Mouse (Mus musculus): ENCODE measurements around the gene Cers5. TPM values are rescaled to one million over a fixed set of nuclear protein-coding genes. Genes with fewer than 3 reads are reported as not detected.
A peak's percentile ranks its signal among the peaks of the same experiment; 100 is the strongest.
"Not testable (repeated sequence)": the region's sequence is repeated elsewhere in the genome, so short reads cannot be mapped to it uniquely, and the experiment has no call there.

Gene Cers5
- 64.7 and 67.1 TPM in 2 replicates for polyA plus RNA-seq (2016; fragmentation: Nextera tagmentation; extraction: Ambion mirVana)

- H3K4me1 ChIP-seq, result peaks cover 25% of the 10 kb centered on the region
- H3K4me3 ChIP-seq (replicated peaks), result peak within 1 kb of the TSS; percentile 64
- H3K36me3 ChIP-seq (replicated peaks); H3K9me3 ChIP-seq; ATAC-seq (ENCODE audit: low FRiP score); H3K27me3 ChIP-seq: not testable (repeated sequence)
- peak within 1 kb of the TSS; percentile 94 for H3K27ac ChIP-seq
- peak within 1 kb of the TSS; percentile 84 for H3K9ac ChIP-seq
- peak within 1 kb of the TSS; percentile 74 for H3K4me2 ChIP-seq
Observed at GRCm38 (mm10) chr15:99772881-99772924, at the start of gene Cers5. TSS of gene Cers5 (minus strand) at chr15:99772885.

- Histone ChIP-seq H3K4me1 (peaks cover 40% of the 10 kb centered on the region), H3K9me3 (no peaks in the 10 kb centered on the region)
- ATAC-seq (ENCODE audit: low FRiP score), result no peak
Observed at GRCm38 (mm10) chr15:99819621-99820279, 47.1 kb upstream of the Cers5 start.

GRCm38 (mm10) chr15:99819109-99819440 lies 46.4 kb upstream of the Cers5 start:
- Histone ChIP-seq H3K9ac (peak overlapping the region; percentile 47), H3K27ac (peak overlapping the region; percentile 95), H3K27me3 (no peaks in the 10 kb centered on the region), H3K9me3 (no peaks in the 10 kb centered on the region), H3K4me3 (replicated peaks) (peak overlapping the region; percentile 21), H3K4me2 (peak overlapping the region; percentile 35), H3K36me3 (replicated peaks) (peaks cover 5% of the 10 kb centered on the region; the same call in 1 of the 2 replicates), H3K4me1 (peaks cover 40% of the 10 kb centered on the region)
- 30% methylated on average over 6 of the region's 6 CpGs for WGBS
- ATAC-seq (ENCODE audit: low FRiP score), result no peak; the same call in 1 of the 2 replicates

More at GRCm38 (mm10) chr15:99819621-99820279, 47.1 kb upstream of the Cers5 start:
- WGBS, result 65% methylated on average over 14 of the region's 14 CpGs
- H3K27ac ChIP-seq, result peak overlapping the region; percentile 95
- peaks cover 5% of the 10 kb centered on the region; the same call in 1 of the 2 replicates for H3K36me3 ChIP-seq (replicated peaks)
- H3K4me3 ChIP-seq (replicated peaks), result peak overlapping the region; percentile 21
- H3K4me2 ChIP-seq, result peak overlapping the region; percentile 35
- H3K27me3 ChIP-seq, result no peaks in the 10 kb centered on the region
- H3K9ac ChIP-seq, result peak overlapping the region; percentile 47

- Histone ChIP-seq H3K9ac (peak overlapping the region; percentile 34; the same call in 1 of the 2 replicates), H3K4me2 (peak overlapping the region; percentile 35), H3K27ac (peak overlapping the region; percentile 95), H3K27me3 (no peaks in the 10 kb centered on the region), H3K4me3 (replicated peaks) (peak overlapping the region; percentile 21), H3K9me3 (no peaks in the 10 kb centered on the region), H3K4me1 (peaks cover 40% of the 10 kb centered on the region), H3K36me3 (replicated peaks) (peaks cover 5% of the 10 kb centered on the region; the same call in 1 of the 2 replicates)
- peak; percentile 75 for ATAC-seq (ENCODE audit: low FRiP score)
- 8% methylated on average over 13 of the region's 13 CpGs for WGBS
Observed at GRCm38 (mm10) chr15:99818321-99819108, 45.8 kb upstream of the Cers5 start.

- Histone ChIP-seq H3K27ac (peak overlapping the region; percentile 95), H3K9ac (0 out of 2 replicates have a peak overlapping the region, but pooled peaks have one; percentile 8), H3K4me2 (peak overlapping the region; percentile 21; the same call in 1 of the 2 replicates), H3K36me3 (replicated peaks) (peaks cover 5% of the 10 kb centered on the region; the same call in 1 of the 2 replicates), H3K27me3 (no peaks in the 10 kb centered on the region), H3K4me3 (replicated peaks) (no peak overlapping the region), H3K9me3 (no peaks in the 10 kb centered on the region), H3K4me1 (peaks cover 40% of the 10 kb centered on the region)
- peak; percentile 77 for ATAC-seq (ENCODE audit: low FRiP score)
- WGBS, result 18% methylated on average over 8 of the region's 8 CpGs
Observed at GRCm38 (mm10) chr15:99817343-99818235, 44.9 kb upstream of the Cers5 start.

- Histone ChIP-seq H3K36me3 (replicated peaks) (peaks cover 5% of the 10 kb centered on the region; the same call in 1 of the 2 replicates), H3K4me2 (no peak overlapping the region), H3K9ac (no peak overlapping the region), H3K4me3 (replicated peaks) (no peak overlapping the region), H3K9me3 (no peaks in the 10 kb centered on the region), H3K27ac (no peak overlapping the region), H3K4me1 (peaks cover 37% of the 10 kb centered on the region), H3K27me3 (no peaks in the 10 kb centered on the region)
- ATAC-seq (ENCODE audit: low FRiP score), result no peak
- 93% methylated on average over 4 of the region's 4 CpGs for WGBS
Observed at GRCm38 (mm10) chr15:99815999-99816398, 43.3 kb upstream of the Cers5 start.

GRCm38 (mm10) chr15:99814554-99815260 lies 42.0 kb upstream of the Cers5 start:
- Histone ChIP-seq H3K36me3 (replicated peaks) (peaks cover 5% of the 10 kb centered on the region; the same call in 1 of the 2 replicates), H3K27me3 (no peaks in the 10 kb centered on the region), H3K4me3 (replicated peaks) (no peak overlapping the region), H3K9ac (no peak overlapping the region), H3K9me3 (no peaks in the 10 kb centered on the region), H3K4me2 (no peak overlapping the region), H3K4me1 (peaks cover 27% of the 10 kb centered on the region), H3K27ac (no peak overlapping the region)
- 94% methylated on average over 24 of the region's 24 CpGs for WGBS
- ATAC-seq (ENCODE audit: low FRiP score), result no peak

GRCm38 (mm10) chr15:99813639-99814038 lies 41.0 kb upstream of the Cers5 start:
- ATAC-seq (ENCODE audit: low FRiP score), result no peak
- H3K9ac ChIP-seq, result no peak overlapping the region
- WGBS, result 96% methylated on average over 6 of the region's 6 CpGs
- no peaks in the 10 kb centered on the region for H3K27me3 ChIP-seq
- H3K4me3 ChIP-seq (replicated peaks), result no peak overlapping the region
- H3K4me1 ChIP-seq, result peaks cover 23% of the 10 kb centered on the region
- no peaks in the 10 kb centered on the region for H3K9me3 ChIP-seq
- H3K27ac ChIP-seq, result no peak overlapping the region
- peaks cover 5% of the 10 kb centered on the region; the same call in 1 of the 2 replicates for H3K36me3 ChIP-seq (replicated peaks)
- H3K4me2 ChIP-seq, result no peak overlapping the region

GRCm38 (mm10) chr15:99812097-99812496 lies 39.4 kb upstream of the Cers5 start:
- Histone ChIP-seq H3K9ac (no peak overlapping the region), H3K4me3 (replicated peaks) (no peak overlapping the region), H3K4me1 (peaks cover 23% of the 10 kb centered on the region), H3K27ac (peak overlapping the region; percentile 42), H3K4me2 (no peak overlapping the region), H3K36me3 (replicated peaks) (peaks cover 5% of the 10 kb centered on the region; the same call in 1 of the 2 replicates), H3K27me3 (no peaks in the 10 kb centered on the region), H3K9me3 (no peaks in the 10 kb centered on the region)
- ATAC-seq (ENCODE audit: low FRiP score), result no peak
- 74% methylated on average over 7 of the region's 7 CpGs for WGBS

GRCm38 (mm10) chr15:99807776-99808735 lies 35.4 kb upstream of the Cers5 start:
- ATAC-seq (ENCODE audit: low FRiP score), result peak; percentile 93
- 0 out of 2 replicates have a peak, but pooled peaks cover 9% of the 10 kb centered on the region for H3K27me3 ChIP-seq
- 9% methylated on average over 21 of the region's 21 CpGs for WGBS
- H3K36me3 ChIP-seq (replicated peaks), result peaks cover 7% of the 10 kb centered on the region; the same call in 1 of the 2 replicates
- 0 out of 2 replicates have a peak overlapping the region, but pooled peaks have one; percentile 8 for H3K4me3 ChIP-seq (replicated peaks)
- no peak overlapping the region; the same call in none of the 2 replicates for H3K9ac ChIP-seq
- no peaks in the 10 kb centered on the region for H3K9me3 ChIP-seq
- H3K4me2 ChIP-seq, result peak overlapping the region; percentile 37
- peaks cover 36% of the 10 kb centered on the region for H3K4me1 ChIP-seq
- H3K27ac ChIP-seq, result peak overlapping the region; percentile 99

- H3K9ac ChIP-seq, result no peak overlapping the region
- H3K4me3 ChIP-seq (replicated peaks), result no peak overlapping the region
- ATAC-seq (ENCODE audit: low FRiP score), result no peak
- peaks cover 43% of the 10 kb centered on the region for H3K4me1 ChIP-seq
- no peaks in the 10 kb centered on the region for H3K9me3 ChIP-seq
- no peak overlapping the region for H3K4me2 ChIP-seq
- 18% methylated on average over 7 of the region's 7 CpGs for WGBS
- peak overlapping the region; percentile 99 for H3K27ac ChIP-seq
- peaks cover 10% of the 10 kb centered on the region; the same call in 1 of the 2 replicates for H3K36me3 ChIP-seq (replicated peaks)
- H3K27me3 ChIP-seq, result 0 out of 2 replicates have a peak, but pooled peaks cover 9% of the 10 kb centered on the region
Observed at GRCm38 (mm10) chr15:99806171-99806570, 33.5 kb upstream of the Cers5 start.
